Mouse (Mus musculus): Measurements from ENCODE around the gene Dcaf5. TPM values are rescaled to one million over a fixed set of nuclear protein-coding genes. Genes with fewer than 3 reads are reported as not detected.
A peak's percentile ranks its signal among the peaks of the same experiment; 100 is the strongest.

Dcaf5 gene
- polyA plus RNA-seq, 1 experiment = 17.2 TPM

DNA sequence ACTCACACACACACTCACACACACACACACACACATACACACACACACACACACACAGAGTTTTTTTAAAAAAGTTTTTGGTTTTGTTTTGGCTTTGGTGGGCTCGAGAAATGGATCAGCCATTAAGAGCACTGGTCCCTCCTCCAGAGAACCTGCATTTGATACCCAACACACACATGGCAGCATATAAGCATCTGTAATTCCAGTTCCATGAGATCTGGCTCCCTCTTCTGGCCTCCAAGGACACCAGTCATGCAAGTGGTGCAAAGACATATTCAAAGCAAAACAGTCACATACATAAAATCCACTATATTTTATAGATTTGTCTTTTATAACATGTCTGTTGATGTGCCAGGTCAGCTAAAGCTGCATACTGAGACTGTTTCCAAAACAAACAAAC, 58.8 kb downstream of the Dcaf5 start:
- DNase-seq = peak; percentile 23
- Histone ChIP-seq H3K4me3 (ENCODE audit: insufficient read depth, low read depth, low read length) (no peak overlapping the region), H3K4me1 (ENCODE audit: control insufficient read depth, insufficient read depth, low read length) (no peaks in the 10 kb centered on the region), H3K36me3 (ENCODE audit: control insufficient read depth, insufficient read depth, low read length) (no peaks in the 10 kb centered on the region; the same call in 1 of the 2 replicates), H3K27me3 (replicated peaks; ENCODE audit: control insufficient read depth, insufficient read depth, low read length) (no peaks in the 10 kb centered on the region), H3K27ac (ENCODE audit: insufficient read depth, low read depth, low read length) (no peak overlapping the region)
- 18% methylated on average over 1 of the region's 1 CpGs for WGBS
- TF ChIP-seq POLR2A (IDR thresholded peaks at IDR 0.05; ENCODE audit: low read depth, low read length) (no peak), CTCF (conservative IDR thresholded peaks at IDR 0.05; ENCODE audit: insufficient read depth, insufficient read length, low read depth, low read length) (peak; percentile 56)

DNA sequence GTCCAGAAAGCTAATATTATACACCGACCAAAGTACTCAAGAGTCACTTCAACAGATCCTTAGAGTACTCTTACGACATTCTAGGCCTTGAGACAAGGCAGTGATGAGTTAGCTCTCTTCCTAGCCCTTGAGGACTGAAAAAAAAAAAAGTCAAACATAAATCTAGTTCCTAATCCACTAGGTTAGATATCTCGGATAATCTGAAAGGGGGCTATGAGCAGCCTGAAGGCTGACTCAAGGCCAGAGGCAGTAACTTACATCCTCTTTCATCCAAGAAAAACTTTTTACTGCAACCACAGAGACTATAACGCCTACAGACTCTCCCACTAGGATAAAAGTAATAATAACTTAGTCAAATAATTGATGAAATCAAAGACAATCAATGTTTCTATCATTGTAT, 60.7 kb downstream of the Dcaf5 start:
- no peak overlapping the region for H3K27ac ChIP-seq (ENCODE audit: insufficient read depth, low read depth, low read length)
- WGBS = 88% methylated on average over 4 of the region's 4 CpGs
- H3K4me1 ChIP-seq (ENCODE audit: control insufficient read depth, insufficient read depth, low read length) = peaks cover 3% of the 10 kb centered on the region; the same call in 1 of the 2 replicates
- no peak for DNase-seq
- no peaks in the 10 kb centered on the region; the same call in 1 of the 2 replicates for H3K36me3 ChIP-seq (ENCODE audit: control insufficient read depth, insufficient read depth, low read length)
- TF ChIP-seq CTCF (conservative IDR thresholded peaks at IDR 0.05; ENCODE audit: insufficient read depth, insufficient read length, low read depth, low read length) = no peak
- no peak for TF ChIP-seq POLR2A (IDR thresholded peaks at IDR 0.05; ENCODE audit: low read depth, low read length)
- no peak overlapping the region for H3K4me3 ChIP-seq (ENCODE audit: insufficient read depth, low read depth, low read length)
- no peaks in the 10 kb centered on the region for H3K27me3 ChIP-seq (replicated peaks; ENCODE audit: control insufficient read depth, insufficient read depth, low read length)

DNA sequence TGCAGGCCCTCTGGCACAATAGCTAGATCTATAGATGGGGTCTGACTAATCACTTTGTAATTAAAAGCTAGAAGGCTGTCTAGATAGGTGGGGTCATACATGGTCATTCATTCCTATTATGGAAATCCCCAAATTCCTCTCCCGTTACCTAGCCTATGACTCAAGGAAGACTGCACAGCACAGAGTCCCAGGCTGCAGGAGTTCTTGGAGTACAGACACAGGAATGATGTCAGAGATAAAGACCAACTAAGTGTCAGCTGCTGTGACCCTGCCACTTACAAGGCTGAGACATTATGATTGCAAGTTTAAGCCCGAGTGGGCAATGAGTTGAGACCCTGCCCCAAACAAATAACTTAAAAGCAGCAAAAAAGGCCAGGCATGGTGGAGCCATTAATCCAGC, 61.7 kb downstream of the Dcaf5 start:
- Histone ChIP-seq H3K4me3 (ENCODE audit: insufficient read depth, low read depth, low read length) (no peak overlapping the region), H3K27ac (ENCODE audit: insufficient read depth, low read depth, low read length) (no peak overlapping the region), H3K4me1 (ENCODE audit: control insufficient read depth, insufficient read depth, low read length) (peaks cover 3% of the 10 kb centered on the region; the same call in 1 of the 2 replicates), H3K27me3 (replicated peaks; ENCODE audit: control insufficient read depth, insufficient read depth, low read length) (no peaks in the 10 kb centered on the region), H3K36me3 (ENCODE audit: control insufficient read depth, insufficient read depth, low read length) (no peaks in the 10 kb centered on the region; the same call in 1 of the 2 replicates)
- no peak for DNase-seq
- WGBS = 84% methylated on average over 2 of the region's 2 CpGs
- TF ChIP-seq CTCF (conservative IDR thresholded peaks at IDR 0.05; ENCODE audit: insufficient read depth, insufficient read length, low read depth, low read length) (no peak), POLR2A (IDR thresholded peaks at IDR 0.05; ENCODE audit: low read depth, low read length) (no peak)

DNA sequence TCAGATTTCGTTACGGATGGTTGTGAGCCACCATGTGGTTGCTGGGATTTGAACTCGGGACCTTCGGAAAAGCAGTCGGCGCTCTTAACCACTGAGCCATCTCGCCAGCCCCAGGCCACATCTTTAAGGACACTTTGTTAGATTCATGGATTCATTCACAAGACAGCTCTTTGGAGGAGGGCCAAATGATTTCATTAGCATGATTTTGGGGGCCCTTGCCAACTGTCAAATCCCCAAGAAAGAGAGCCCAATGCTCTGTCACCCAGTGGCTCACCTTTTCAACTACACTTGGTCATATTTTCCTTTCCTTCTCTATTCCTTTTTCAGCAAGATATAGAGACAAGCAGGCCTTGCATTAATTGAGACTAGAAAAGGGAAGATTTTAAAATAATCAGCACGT, 63.5 kb downstream of the Dcaf5 start:
- Histone ChIP-seq H3K27me3 (replicated peaks; ENCODE audit: control insufficient read depth, insufficient read depth, low read length) (no peaks in the 10 kb centered on the region), H3K36me3 (ENCODE audit: control insufficient read depth, insufficient read depth, low read length) (no peaks in the 10 kb centered on the region; the same call in 1 of the 2 replicates), H3K4me3 (ENCODE audit: insufficient read depth, low read depth, low read length) (no peak overlapping the region), H3K27ac (ENCODE audit: insufficient read depth, low read depth, low read length) (no peak overlapping the region), H3K4me1 (ENCODE audit: control insufficient read depth, insufficient read depth, low read length) (peaks cover 3% of the 10 kb centered on the region; the same call in 1 of the 2 replicates)
- 96% methylated on average over 8 of the region's 8 CpGs for WGBS
- DNase-seq = no peak
- TF ChIP-seq CTCF (conservative IDR thresholded peaks at IDR 0.05; ENCODE audit: insufficient read depth, insufficient read length, low read depth, low read length) (no peak), POLR2A (IDR thresholded peaks at IDR 0.05; ENCODE audit: low read depth, low read length) (no peak)

DNA sequence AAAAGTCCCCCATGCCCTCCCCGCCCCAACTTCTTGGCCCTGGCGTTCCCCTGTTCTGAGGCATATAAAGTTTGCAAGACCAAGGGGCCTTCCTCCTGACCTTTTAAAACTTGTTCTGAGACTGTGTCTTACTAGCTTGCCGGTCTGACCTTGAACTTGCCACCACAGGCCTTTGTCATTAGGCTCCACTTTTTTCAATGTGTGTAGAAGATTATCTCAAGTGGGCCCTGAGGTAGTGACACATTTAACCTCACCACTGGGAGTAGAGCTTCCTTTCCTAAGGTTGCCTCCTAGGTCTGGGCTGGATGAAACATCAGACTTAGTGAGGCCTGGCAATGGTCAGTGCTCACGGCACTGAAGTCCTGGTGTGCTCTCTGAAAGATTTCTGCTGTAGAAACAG, 69.2 kb downstream of the Dcaf5 start:
- H3K4me1 ChIP-seq (ENCODE audit: control insufficient read depth, insufficient read depth, low read length) = peaks cover 7% of the 10 kb centered on the region; the same call in 1 of the 2 replicates
- H3K36me3 ChIP-seq (ENCODE audit: control insufficient read depth, insufficient read depth, low read length) = peaks cover 4% of the 10 kb centered on the region
- no peaks in the 10 kb centered on the region for H3K27me3 ChIP-seq (replicated peaks; ENCODE audit: control insufficient read depth, insufficient read depth, low read length)
- no peak overlapping the region for H3K4me3 ChIP-seq (ENCODE audit: insufficient read depth, low read depth, low read length)
- DNase-seq = no peak
- no peak overlapping the region for H3K27ac ChIP-seq (ENCODE audit: insufficient read depth, low read depth, low read length)
- 85% methylated on average over 4 of the region's 4 CpGs for WGBS
- no peak for TF ChIP-seq CTCF (conservative IDR thresholded peaks at IDR 0.05; ENCODE audit: insufficient read depth, insufficient read length, low read depth, low read length)
- no peak for TF ChIP-seq POLR2A (IDR thresholded peaks at IDR 0.05; ENCODE audit: low read depth, low read length)

DNA sequence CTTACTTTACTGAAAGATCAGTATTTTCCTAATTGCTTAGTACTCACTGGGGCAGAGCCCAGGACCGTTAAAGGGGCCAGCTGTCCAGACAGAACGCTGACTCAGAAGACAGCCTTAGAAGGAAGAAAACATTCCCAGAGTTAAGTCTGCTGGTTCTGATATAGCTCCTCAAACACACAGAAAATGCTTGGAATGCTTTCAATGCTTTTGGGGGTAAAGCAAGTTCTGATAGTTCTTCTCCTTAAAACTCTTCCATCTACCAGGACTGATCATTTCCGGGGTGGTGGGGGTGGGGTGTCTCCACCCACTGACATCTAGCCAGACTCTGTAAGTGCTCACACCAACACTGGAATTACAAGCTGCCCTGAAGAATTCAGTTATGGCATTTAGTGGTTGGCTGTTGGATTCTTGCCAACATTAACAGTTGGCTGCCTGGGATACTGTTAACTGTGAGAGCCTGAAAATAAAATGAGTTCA, 70.4 kb downstream of the Dcaf5 start:
- no peaks in the 10 kb centered on the region for H3K27me3 ChIP-seq (replicated peaks; ENCODE audit: control insufficient read depth, insufficient read depth, low read length)
- H3K4me1 ChIP-seq (ENCODE audit: control insufficient read depth, insufficient read depth, low read length) = peaks cover 4% of the 10 kb centered on the region; the same call in 1 of the 2 replicates
- H3K4me3 ChIP-seq (ENCODE audit: insufficient read depth, low read depth, low read length) = no peak overlapping the region
- peaks cover 4% of the 10 kb centered on the region for H3K36me3 ChIP-seq (ENCODE audit: control insufficient read depth, insufficient read depth, low read length)
- TF ChIP-seq POLR2A (IDR thresholded peaks at IDR 0.05; ENCODE audit: low read depth, low read length) (no peak), CTCF (conservative IDR thresholded peaks at IDR 0.05; ENCODE audit: insufficient read depth, insufficient read length, low read depth, low read length) (no peak)
- 13% methylated on average over 3 of the region's 3 CpGs for WGBS
- DNase-seq = peak; percentile 64
- H3K27ac ChIP-seq (ENCODE audit: insufficient read depth, low read depth, low read length) = peak overlapping the region; percentile 49; the same call in 1 of the 2 replicates

DNA sequence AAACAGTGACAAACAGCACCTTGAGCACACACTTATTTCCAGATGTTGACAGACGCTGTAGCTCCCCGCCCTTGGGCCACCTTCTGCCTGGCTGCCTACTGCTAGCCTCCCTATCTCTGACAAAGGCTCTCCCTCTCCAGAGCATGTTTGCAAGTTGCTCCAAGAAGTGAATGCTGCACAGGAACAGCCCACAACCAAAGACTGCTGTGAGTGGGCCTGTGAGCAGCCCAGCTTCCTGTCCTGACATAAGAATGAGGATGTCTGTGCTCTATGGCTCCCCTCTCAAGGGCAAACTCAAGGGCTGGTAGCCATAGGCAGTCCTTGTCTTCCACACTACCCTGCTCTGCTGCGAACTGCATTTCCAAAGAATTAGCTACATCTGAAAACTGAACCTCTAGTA, 71.1 kb downstream of the Dcaf5 start:
- Histone ChIP-seq H3K27ac (ENCODE audit: insufficient read depth, low read depth, low read length) (0 out of 2 replicates have a peak overlapping the region, but pooled peaks have one; percentile 28), H3K4me1 (ENCODE audit: control insufficient read depth, insufficient read depth, low read length) (peaks cover 4% of the 10 kb centered on the region; the same call in 1 of the 2 replicates), H3K36me3 (ENCODE audit: control insufficient read depth, insufficient read depth, low read length) (peaks cover 4% of the 10 kb centered on the region), H3K27me3 (replicated peaks; ENCODE audit: control insufficient read depth, insufficient read depth, low read length) (no peaks in the 10 kb centered on the region), H3K4me3 (ENCODE audit: insufficient read depth, low read depth, low read length) (no peak overlapping the region)
- no peak for TF ChIP-seq POLR2A (IDR thresholded peaks at IDR 0.05; ENCODE audit: low read depth, low read length)
- TF ChIP-seq CTCF (conservative IDR thresholded peaks at IDR 0.05; ENCODE audit: insufficient read depth, insufficient read length, low read depth, low read length) = no peak
- WGBS = 78% methylated on average over 3 of the region's 3 CpGs
- DNase-seq = no peak

Measured in kidney, adult 2 months (tissue).